Mouse (Mus musculus) right cerebral cortex, postnatal 25 days (tissue): Measurements from ENCODE around the gene Tbc1d25.

Source experiments
- DNase-seq: peaks from one replicate; pipeline ENCODE4 v3.0.0; 2022

Gene Tbc1d25

GRCm38 (mm10) chrX:8175504-8176385 is at the start of gene Tbc1d25:
Gene Tbc1d25 (minus strand): TSS chrX:8176181.
- peak; percentile 81 for DNase-seq

- no peak for DNase-seq
Observed at GRCm38 (mm10) chrX:8223473-8223872, 47.5 kb upstream of the Tbc1d25 start.

- DNase-seq: peak; percentile 31
Observed at GRCm38 (mm10) chrX:8222678-8223421, 46.9 kb upstream of the Tbc1d25 start.

- peak; percentile 44 for DNase-seq
Observed at GRCm38 (mm10) chrX:8222296-8222677, 46.3 kb upstream of the Tbc1d25 start.

GRCm38 (mm10) chrX:8219651-8220050 is 43.7 kb upstream of the Tbc1d25 start:
- DNase-seq: no peak

- DNase-seq: no peak
Observed at GRCm38 (mm10) chrX:8218114-8218513, 42.1 kb upstream of the Tbc1d25 start.

GRCm38 (mm10) chrX:8217383-8217782 is 41.4 kb upstream of the Tbc1d25 start:
- peak; percentile 18 for DNase-seq

GRCm38 (mm10) chrX:8211490-8212207 is 35.7 kb upstream of the Tbc1d25 start:
- no peak for DNase-seq

GRCm38 (mm10) chrX:8209720-8210119 is 33.7 kb upstream of the Tbc1d25 start:
- no peak for DNase-seq

GRCm38 (mm10) chrX:8207224-8207623 is 31.2 kb upstream of the Tbc1d25 start:
- DNase-seq: no peak

GRCm38 (mm10) chrX:8206694-8207197 is 30.8 kb upstream of the Tbc1d25 start:
- DNase-seq: no peak

- peak; percentile 84 for DNase-seq
Observed at GRCm38 (mm10) chrX:8206015-8206693, 30.2 kb upstream of the Tbc1d25 start, which contains the start of gene Porcn. Gene Porcn (minus strand): TSS chrX:8206525.

GRCm38 (mm10) chrX:8205551-8205950 is 29.6 kb upstream of the Tbc1d25 start:
- no peak for DNase-seq

- no peak for DNase-seq
Observed at GRCm38 (mm10) chrX:8205088-8205487, 29.1 kb upstream of the Tbc1d25 start.

GRCm38 (mm10) chrX:8204076-8204475 is 28.1 kb upstream of the Tbc1d25 start:
- no peak for DNase-seq

GRCm38 (mm10) chrX:8203105-8203504 is 27.1 kb upstream of the Tbc1d25 start:
- DNase-seq: no peak

- peak; percentile 10 for DNase-seq
Observed at GRCm38 (mm10) chrX:8193419-8193723, 17.4 kb upstream of the Tbc1d25 start, which contains the start of gene Ebp. Gene Ebp (minus strand): TSS chrX:8193512.

- DNase-seq: peak; percentile 76
Observed at GRCm38 (mm10) chrX:8192640-8193418, 16.8 kb upstream of the Tbc1d25 start.

GRCm38 (mm10) chrX:8192126-8192639 is 16.2 kb upstream of the Tbc1d25 start:
- peak; percentile 10 for DNase-seq

- no peak for DNase-seq
Observed at GRCm38 (mm10) chrX:8182871-8183540, 7.0 kb upstream of the Tbc1d25 start.

GRCm38 (mm10) chrX:8179646-8180045 is 3.7 kb upstream of the Tbc1d25 start:
- DNase-seq: no peak
